Mouse (Mus musculus) heart, adult 11 months (tissue): ENCODE results near the gene Rbp3.

Experiments
- DNase-seq: peaks from one replicate; pipeline ENCODE4 v3.0.0; 2022

The Rbp3 gene

GRCm38 (mm10) chr14:33977748-33978147 lies 23.9 kb downstream of the Rbp3 start:
- DNase-seq = peak; percentile 58

DNA sequence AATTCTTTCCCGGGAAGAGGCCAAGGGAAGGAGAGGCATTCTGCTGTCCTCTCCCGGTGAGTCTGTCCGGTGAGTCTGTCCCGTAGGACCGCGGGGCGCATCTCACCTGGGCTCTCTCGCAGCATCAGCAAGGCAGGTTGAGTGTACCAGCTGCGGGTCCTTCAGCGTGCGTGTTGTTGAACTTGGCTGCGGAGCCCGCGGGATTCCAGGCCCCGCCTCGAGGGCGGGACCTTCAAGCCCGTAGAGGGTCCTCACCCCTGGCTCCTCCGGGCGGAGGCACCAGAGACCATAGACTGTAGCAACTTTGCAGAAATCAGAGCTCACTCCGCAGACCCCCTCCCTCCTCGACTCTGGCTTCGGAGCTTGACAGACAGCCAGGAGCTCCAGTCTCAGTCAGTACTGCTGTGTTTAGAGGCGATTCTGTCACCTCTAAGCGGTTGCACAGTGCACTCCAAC lies 24.8 kb downstream of the Rbp3 start, which contains the start of gene Zfp488:
Gene Zfp488, minus strand, starts transcription at position 161 of the 456 bp plus-strand sequence.
- peak; percentile 80 for DNase-seq

DNA sequence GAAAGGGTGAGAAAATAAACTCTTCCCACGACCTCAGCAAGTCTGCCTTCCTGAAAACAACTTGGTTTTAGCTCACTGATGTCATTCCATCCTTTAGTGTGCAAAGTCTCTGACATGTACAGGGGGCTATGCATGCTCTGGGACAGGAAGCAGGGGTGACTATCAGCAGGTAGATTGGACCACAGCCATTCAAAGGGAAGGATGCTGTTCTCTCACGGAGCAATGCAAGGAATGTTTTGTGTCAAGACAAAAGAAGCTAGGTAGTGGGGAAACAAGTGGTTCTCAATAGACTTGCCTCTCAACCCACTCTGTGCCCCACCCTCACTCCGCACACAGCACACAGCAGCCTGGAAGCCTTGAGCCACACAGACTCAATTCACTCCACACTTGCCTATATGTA lies 35.4 kb downstream of the Rbp3 start:
- DNase-seq = peak; percentile 28

DNA sequence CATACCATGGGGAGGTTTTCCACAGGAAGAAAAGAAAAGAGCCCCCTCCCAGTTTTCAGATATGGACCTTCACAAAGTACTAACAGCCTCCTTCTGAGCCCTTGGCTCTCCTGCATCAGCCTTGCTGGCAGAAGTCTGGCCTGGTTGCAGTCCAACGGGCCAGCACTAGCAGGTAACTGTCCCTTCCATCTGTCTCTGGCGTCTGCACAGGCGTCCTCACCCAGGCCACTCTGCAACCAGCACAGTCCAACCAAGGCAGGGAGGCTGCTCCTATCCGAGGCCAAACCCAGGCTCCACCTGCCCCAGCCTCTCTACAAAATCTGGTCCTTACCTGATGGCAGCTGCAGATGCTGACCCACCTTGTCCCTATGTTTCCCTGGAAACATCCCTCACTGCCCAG lies 38.2 kb downstream of the Rbp3 start:
- DNase-seq = peak; percentile 61

GRCm38 (mm10) chr14:33993051-33993450 lies 39.2 kb downstream of the Rbp3 start:
- DNase-seq = peak; percentile 58

DNA sequence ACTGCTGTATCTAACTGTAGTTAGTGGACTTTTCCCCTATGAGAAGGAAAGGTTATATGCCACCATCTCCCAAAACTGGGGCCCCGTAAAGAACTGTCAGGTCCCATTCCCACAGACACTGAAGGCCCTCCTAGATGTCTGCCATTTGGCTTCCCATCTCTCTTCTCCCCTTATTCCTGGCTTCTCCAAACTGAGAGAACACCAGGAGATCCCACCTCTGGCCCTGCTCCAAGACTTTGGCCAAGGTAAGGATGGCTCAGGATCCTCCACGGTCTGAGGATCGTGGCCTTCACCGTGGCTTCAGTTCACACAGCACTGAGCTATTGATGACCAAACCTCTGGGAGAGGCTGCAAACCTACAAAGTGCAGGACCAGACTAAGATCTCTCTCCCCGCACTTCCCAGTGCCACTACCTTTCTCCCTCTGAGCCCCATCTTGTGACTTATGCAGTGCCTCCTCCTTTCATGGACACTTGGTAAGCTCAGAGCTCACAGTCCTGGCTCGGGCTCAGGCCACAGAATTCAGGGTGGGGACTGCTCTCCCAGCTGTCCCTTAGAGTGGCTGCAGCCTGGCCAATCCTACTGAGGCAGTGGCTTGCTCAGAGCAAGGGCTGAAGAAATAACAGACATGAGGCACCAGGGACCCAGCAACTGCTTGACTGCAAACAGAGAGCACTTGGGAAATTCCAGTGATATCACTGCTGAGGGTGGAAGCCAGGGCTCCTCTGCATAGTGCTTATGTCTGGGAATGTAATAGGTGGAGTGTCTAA lies 39.9 kb downstream of the Rbp3 start:
- peak; percentile 88 for DNase-seq

DNA sequence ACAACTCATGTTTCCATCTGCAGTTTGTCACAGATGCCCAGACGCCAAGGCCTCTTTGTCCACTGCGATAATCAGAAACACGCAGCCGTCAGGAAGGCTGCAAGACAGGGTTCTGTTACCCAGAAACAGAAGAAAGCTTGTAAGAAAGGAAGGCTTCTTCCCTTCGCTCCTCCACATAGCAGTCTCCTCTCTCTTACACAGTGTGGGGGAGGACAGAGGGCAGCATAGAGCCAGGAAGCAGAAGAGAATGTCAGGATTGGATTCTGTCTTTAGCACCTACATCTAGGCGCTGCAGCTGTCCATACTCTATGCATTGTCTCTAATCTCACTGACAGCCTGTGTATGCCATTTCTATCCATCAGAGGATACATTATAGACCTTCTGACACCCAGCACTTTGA lies 43.6 kb downstream of the Rbp3 start:
- DNase-seq = peak; percentile 55

DNA sequence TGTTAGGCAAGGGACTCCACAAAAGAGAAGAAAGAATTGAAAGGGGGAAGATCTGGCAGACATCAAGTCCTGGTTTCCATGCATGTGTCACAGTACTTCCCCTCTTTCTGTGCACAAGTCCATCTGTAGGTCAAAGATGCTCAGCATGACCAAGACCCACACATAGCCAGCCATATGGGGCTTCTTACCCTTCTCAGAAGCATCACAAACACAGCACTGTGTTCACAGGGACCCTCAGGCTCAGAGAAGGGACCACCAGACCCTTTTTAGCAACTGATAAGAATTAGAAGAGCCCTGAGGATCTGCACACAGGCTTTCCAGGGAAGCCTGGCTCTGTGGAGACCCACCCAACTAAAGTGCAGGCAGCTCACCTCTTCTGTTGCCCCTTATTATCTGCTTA lies 46.3 kb downstream of the Rbp3 start:
- peak; percentile 60 for DNase-seq

DNA sequence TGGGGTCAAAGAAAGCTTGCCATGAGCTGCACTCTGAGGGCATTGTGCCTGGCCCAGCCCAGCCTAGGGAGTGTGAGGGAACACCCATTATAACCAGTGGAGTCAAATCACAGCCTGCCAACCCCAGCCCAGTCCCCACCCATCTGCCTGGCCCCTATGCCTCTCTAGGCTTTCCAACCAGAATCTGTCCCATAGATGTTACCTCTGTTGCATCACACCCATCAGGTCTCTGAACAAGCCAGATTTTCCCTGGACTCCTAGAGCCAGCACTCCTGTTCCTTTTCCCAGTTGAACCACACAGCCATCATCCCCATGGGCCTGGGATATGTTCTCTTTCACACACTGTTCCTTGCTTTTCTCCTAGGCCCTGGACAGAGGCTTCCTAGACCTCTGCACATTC lies 47.6 kb downstream of the Rbp3 start:
- peak; percentile 65 for DNase-seq

DNA sequence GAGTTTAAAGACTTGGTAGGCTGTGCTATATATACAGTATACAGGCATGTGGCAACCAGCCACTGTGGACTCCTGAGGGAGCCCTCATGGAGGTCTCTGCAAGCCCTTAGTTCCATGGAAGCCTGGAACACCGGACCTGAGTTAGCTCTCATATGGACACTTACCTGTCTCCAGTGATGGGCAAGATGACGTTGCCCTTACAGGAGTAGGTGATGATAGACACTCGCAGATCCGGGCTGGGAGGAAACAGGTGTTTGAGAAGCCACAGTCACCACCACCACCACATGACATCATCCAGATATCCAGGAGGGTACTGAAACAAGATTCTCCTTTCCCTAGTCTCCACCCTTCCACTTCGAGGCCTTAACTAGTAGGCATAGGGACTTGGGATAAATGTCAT lies 48.6 kb downstream of the Rbp3 start:
- DNase-seq = peak; percentile 65
